Mouse (Mus musculus): ENCODE measurements around the gene St6galnac3.

Gene St6galnac3

GRCm38 (mm10) chr3:153645803-153646202 is 79.2 kb downstream of the St6galnac3 start:
- DNase-seq: no peak

- no peak for DNase-seq
These were observed 81.0 kb downstream of the St6galnac3 start for GRCm38 (mm10) chr3:153643822-153644519.

- DNase-seq: no peak
These were observed 82.1 kb downstream of the St6galnac3 start for GRCm38 (mm10) chr3:153642826-153643225.

GRCm38 (mm10) chr3:153641805-153642204 is 83.2 kb downstream of the St6galnac3 start:
- no peak for DNase-seq

- DNase-seq: no peak
These were observed 87.6 kb downstream of the St6galnac3 start for GRCm38 (mm10) chr3:153637336-153637735.

- DNase-seq: no peak
These were observed 88.2 kb downstream of the St6galnac3 start for GRCm38 (mm10) chr3:153636804-153637153.

- no peak for DNase-seq
These were observed 88.7 kb downstream of the St6galnac3 start for GRCm38 (mm10) chr3:153636094-153636803.

- no peak for DNase-seq
These were observed 92.8 kb downstream of the St6galnac3 start for GRCm38 (mm10) chr3:153631988-153632672.

GRCm38 (mm10) chr3:153626237-153626636 is 98.7 kb downstream of the St6galnac3 start:
- no peak for DNase-seq

GRCm38 (mm10) chr3:153618976-153619375 is 106.0 kb downstream of the St6galnac3 start:
- DNase-seq: no peak

GRCm38 (mm10) chr3:153616849-153617248 is 108.1 kb downstream of the St6galnac3 start:
- DNase-seq: no peak

- no peak for DNase-seq
These were observed 114.7 kb downstream of the St6galnac3 start for GRCm38 (mm10) chr3:153610239-153610638.

- no peak for DNase-seq
These were observed 118.6 kb downstream of the St6galnac3 start for GRCm38 (mm10) chr3:153606331-153606730.

- DNase-seq: no peak
These were observed 119.2 kb downstream of the St6galnac3 start for GRCm38 (mm10) chr3:153605767-153606098.

GRCm38 (mm10) chr3:153605089-153605766 is 119.7 kb downstream of the St6galnac3 start:
- DNase-seq: no peak

GRCm38 (mm10) chr3:153599179-153599578 is 125.8 kb downstream of the St6galnac3 start:
- no peak for DNase-seq

- no peak for DNase-seq
These were observed 126.3 kb downstream of the St6galnac3 start for GRCm38 (mm10) chr3:153598631-153599030.

- DNase-seq: no peak
These were observed 130.4 kb downstream of the St6galnac3 start for GRCm38 (mm10) chr3:153594531-153594930.

GRCm38 (mm10) chr3:153593978-153594377 is 131.0 kb downstream of the St6galnac3 start:
- no peak for DNase-seq

GRCm38 (mm10) chr3:153593103-153593502 is 131.9 kb downstream of the St6galnac3 start:
- no peak for DNase-seq

GRCm38 (mm10) chr3:153587594-153587993 is 137.4 kb downstream of the St6galnac3 start:
- DNase-seq: no peak

GRCm38 (mm10) chr3:153584836-153585235 is 140.1 kb downstream of the St6galnac3 start:
- DNase-seq: no peak

GRCm38 (mm10) chr3:153582065-153582464 is 142.9 kb downstream of the St6galnac3 start:
- DNase-seq: no peak
